Mouse (Mus musculus): ENCODE measurements around the gene Plvap.
A peak's percentile ranks its signal among the peaks of the same experiment; 100 is the strongest.

The Plvap gene

GRCm38 (mm10) chr8:71526272-71526671 lies 14.7 kb upstream of the Plvap start:
- no peak for DNase-seq (ENCODE audit: low read depth)

GRCm38 (mm10) chr8:71525226-71526050 lies 13.9 kb upstream of the Plvap start, which contains the start of gene Ccdc194:
Gene Ccdc194, minus strand, starts transcription at chr8:71525711.
- DNase-seq (ENCODE audit: low read depth): no peak

- peak; percentile 96 for DNase-seq (ENCODE audit: low read depth)
Measured at GRCm38 (mm10) chr8:71521634-71522033, 10.1 kb upstream of the Plvap start.

DNA sequence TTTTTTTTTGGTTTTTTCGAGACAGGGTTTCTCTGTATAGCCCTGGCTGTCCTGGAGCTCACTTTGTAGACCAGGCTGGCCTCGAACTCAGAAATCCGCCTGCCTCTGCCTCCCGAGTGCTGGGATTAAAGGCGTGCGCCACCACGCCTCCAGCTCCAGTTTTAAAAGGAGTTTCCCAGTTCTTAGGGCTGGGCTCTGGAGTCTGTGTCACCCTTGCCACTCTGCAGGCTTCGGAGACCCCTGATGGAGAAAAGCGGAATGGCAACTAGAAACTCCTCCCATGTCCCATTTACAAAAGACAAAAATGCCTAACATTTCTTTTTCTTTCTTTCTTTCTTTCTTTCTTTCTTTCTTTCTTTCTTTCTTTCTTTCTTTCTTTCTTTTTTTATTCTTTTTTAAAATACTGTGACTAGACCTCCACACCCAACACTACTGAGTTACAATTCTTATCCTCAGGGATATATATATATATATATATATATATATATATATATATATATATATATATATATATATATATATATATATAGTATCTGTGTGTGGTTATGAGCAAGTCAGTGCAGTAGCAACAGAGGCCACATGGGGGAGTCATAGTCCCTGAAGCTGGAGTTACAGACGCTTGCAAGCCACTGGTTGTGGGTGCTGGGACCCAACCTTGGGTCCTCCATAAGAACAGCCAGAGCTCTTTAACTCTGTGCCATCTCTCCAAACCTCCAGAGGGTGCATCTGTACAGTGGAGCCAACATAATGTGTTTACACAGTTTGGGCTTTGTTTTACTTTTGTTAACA lies 7.7 kb upstream of the Plvap start:
- peak; percentile 84 for DNase-seq (ENCODE audit: low read depth)

GRCm38 (mm10) chr8:71516786-71517185 lies 5.2 kb upstream of the Plvap start:
- no peak for DNase-seq (ENCODE audit: low read depth)

GRCm38 (mm10) chr8:71515043-71515442 lies 3.5 kb upstream of the Plvap start:
- DNase-seq (ENCODE audit: low read depth): no peak

DNA sequence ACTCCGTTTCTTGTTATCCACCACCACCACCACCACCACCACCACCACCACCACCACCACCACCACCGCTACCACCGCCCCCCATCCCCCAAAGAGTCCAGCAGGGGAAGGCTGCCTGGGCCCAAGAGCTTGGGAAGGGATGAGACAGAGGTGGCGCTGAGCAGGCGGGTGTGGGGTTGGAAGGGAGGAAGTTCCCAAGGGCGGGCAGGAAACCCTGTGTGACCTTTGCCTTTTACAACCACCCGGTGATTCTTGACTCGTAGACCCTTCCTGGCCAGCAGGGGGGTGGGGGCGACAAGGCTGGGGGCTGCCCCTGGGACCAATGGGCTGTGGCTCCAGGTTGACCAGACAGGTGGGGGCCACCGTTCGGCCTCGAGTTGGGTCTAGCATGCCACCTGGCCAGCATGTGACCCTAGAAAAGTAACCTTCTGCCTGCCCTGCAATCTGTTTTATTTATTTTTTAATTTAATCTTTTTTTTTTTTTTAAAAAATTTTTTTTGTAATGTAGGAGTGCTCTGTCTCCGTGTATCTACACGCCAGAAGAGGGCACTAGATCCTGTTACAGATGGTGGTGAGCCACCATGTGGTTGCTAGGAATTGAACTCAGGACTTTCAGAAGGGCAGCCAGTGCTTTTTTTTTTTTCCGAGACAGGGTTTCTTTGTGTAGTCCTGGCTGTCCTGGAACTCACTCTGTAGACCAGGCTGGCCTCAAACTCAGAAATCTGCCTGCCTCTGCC lies 1.6 kb upstream of the Plvap start:
- no peak for DNase-seq (ENCODE audit: low read depth)

DNA sequence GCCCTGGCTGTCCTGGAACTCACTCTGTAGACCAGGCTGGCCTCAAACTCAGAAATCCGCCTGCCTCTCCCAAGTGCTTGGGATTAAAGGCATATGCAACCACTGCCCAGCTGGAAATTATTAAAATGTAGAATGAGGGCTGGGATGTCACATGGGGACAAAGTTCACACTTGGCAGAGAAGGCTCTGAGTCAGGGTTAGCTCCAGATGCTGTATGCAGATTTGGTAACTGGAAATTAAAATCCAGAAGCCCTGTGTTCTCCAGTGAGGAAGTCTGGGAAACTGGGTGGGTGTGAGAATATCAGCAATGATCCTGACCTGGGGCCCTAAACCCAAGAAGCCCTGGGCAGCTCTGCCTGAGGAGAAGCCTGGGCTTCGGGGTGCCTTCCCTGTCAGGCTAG lies 2.2 kb downstream of the Plvap start:
- no peak for DNase-seq (ENCODE audit: low read depth)

DNA sequence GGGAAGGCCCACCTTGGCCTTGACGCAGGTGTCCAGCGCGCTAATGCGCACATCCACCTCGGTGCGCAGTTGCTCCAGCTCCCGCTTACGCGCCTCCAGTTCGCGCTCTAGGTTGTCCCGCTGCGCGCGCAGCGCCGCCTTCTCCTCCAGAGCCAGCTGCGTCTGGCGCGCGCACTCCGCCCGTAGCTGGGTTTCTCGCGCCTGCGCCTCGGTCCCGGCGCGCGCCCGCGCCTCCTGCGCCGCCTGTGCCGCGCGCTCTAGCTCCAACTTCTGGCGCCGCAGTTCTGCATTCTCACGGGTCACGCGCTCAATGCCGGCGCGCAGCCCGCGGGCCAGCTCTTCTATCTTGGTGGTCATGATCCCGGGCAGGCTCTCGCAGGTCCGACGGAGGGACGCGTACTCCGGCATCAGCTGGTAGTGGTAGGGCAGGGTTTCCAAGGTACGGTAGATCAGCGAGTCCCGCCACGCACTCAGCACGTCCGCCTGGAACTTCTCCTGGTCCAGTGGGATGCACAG lies 3.9 kb downstream of the Plvap start:
- DNase-seq (ENCODE audit: low read depth): no peak

GRCm38 (mm10) chr8:71505979-71506378 lies 5.6 kb downstream of the Plvap start:
- no peak for DNase-seq (ENCODE audit: low read depth)

GRCm38 (mm10) chr8:71505326-71505725 lies 6.2 kb downstream of the Plvap start:
- DNase-seq (ENCODE audit: low read depth): no peak

DNA sequence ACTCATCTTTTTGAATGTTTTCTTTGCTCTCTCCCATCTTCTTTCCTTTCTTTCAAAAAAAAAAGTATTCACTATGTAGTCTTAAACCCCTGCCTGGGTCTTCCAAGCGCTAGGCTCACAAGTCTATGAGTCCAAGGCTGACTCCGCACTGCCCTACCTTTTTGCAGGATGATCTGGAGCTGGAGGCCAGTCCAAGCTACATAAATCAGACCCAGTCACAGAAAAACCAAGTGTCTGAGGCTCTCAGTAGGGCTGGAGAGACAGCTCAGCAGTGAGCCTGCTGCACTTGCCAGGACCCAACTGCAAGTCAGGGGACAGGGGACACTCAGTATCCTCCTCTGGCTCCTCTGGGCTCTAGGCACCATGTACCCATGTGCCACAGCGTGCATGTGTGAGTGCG lies 7.2 kb downstream of the Plvap start:
- DNase-seq (ENCODE audit: low read depth): no peak

GRCm38 (mm10) chr8:71498816-71499690 lies 12.5 kb downstream of the Plvap start:
- no peak for DNase-seq (ENCODE audit: low read depth)

- DNase-seq (ENCODE audit: low read depth): no peak
Measured at GRCm38 (mm10) chr8:71497881-71498501, 13.6 kb downstream of the Plvap start.

DNA sequence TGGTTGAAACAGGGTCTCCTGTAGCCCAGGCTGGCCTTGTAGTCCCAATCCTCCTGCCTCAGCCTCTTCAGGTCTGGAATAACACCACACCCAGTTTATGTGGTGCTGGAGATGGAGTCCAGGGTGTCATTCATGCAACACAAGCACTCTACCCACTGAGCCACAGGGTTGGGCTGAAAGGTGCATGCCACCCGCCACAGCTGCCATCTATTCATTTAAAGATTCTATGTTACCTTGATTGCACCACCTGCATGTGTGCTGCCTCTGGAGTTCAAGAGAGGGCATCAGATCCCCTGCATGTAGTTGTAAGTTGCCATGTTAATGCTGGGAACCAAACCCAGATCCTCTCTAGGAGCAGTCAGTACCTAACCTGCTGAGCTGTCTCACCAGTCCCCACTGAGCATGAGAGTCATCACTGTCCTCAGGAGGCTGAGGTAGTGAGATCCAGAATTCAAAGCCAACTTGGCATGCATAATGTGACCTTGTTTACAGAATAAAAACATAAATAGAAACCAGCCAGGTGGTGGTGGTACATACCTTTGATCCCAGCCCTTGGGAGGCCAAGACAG lies 14.4 kb downstream of the Plvap start:
- no peak for DNase-seq (ENCODE audit: low read depth)

DNA sequence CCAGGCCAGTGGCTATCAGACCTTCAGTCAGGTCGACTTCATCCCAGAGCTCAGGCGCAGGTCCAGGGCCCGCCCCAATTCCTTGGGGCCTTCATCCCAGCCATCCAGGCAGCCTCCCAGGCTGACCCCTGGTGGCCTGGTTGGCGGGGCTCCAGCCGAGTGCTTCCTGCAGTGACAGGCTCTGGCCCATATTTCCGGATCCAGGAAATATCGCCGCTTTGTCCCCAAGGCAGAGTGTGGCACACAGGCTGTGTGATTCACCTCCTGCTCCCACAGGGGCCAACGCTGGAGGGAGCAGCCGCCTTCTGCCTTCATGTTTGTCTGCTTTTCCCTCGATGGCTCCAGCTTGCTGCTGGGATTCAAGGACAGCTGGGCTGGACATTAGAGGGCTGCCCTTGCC lies 15.1 kb downstream of the Plvap start:
- no peak for DNase-seq (ENCODE audit: low read depth)

- DNase-seq (ENCODE audit: low read depth): no peak
Measured at GRCm38 (mm10) chr8:71495811-71496210, 15.7 kb downstream of the Plvap start.

GRCm38 (mm10) chr8:71495039-71495438 lies 16.5 kb downstream of the Plvap start:
- DNase-seq (ENCODE audit: low read depth): peak; percentile 87

GRCm38 (mm10) chr8:71488454-71488853 lies 23.1 kb downstream of the Plvap start:
- DNase-seq (ENCODE audit: low read depth): peak; percentile 97

DNA sequence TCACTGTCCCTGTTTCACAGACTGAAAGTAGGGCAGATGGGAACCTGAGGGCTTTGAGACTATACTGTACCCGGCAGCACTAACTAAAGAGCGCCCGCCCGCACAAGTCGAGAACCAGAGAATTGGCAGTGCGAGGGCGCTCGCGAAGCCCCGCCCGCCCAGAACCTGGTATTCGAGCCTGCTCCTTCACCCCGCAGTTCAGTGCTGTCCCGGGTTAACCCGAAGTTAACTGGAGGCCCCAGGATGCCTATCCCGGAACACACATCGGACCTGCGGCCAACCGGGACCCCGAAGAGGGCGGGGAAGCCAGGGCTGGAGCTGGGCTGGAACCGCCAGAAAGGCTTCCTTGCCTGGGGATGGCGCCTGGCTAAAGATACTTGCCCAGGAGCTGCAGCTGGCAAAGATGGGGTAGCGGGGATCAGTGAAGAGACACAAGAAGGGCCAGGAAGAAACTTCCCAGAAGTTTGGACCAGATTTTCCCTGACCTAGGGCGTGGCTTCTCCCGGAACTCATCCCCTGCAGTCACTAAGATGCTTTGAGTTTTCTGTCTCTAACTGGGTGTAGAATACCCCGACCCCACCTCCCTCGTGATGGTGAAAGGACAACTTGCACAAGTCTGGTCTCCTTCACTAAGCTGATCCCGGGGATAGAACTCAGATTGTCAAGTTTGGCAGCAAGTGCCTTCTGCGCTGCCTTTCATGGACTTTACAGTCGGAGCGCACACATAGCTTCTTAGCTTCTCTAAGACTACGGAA lies 23.7 kb downstream of the Plvap start, which contains the start of gene Gtpbp3:
Gene Gtpbp3 (plus strand): TSS at position 413 of the 755 bp plus-strand sequence.
- DNase-seq (ENCODE audit: low read depth): peak; percentile 81

Measured in naive thymus-derived CD4-positive, alpha-beta T cell, adult 2 months (primary cell).